Mouse (Mus musculus) forebrain, embryonic 14.5 days (tissue): ENCODE results near the gene Tulp3. TPM values are rescaled to one million over a fixed set of nuclear protein-coding genes. Genes with fewer than 3 reads are reported as not detected.

Experiments
- ATAC-seq: fragments of 200-750 bp; cut with Nextera tagmentation; 2 replicates; pipeline ENCODE4 v1.8.0; 2017; ENCODE audit warnings: mild to moderate bottlenecking, moderate library complexity
- DNase-seq: peaks from one replicate; pipeline ENCODE4 v3.0.0-alpha.2; 2015; ENCODE audit warnings: low spot score
- H3K27ac ChIP-seq: fragments of 300-500 bp; sonication (generic); 2 replicates; pipeline ENCODE4 v1.5.1; 2014; ENCODE audit warnings: low read depth, mild to moderate bottlenecking, control low read depth, low read length, moderate library complexity
- H3K27me3 ChIP-seq: fragments of 300-500 bp; sonication (generic); replicated peaks from 2 replicates; pipeline ENCODE4 v1.6.1; 2014; ENCODE audit warnings: low read length, control low read depth, mixed read lengths; ENCODE audit not compliant: control insufficient read depth, insufficient read depth
- H3K36me3 ChIP-seq: fragments of 300-500 bp; sonication (generic); 2 replicates; pipeline ENCODE4 v1.6.1; 2014; ENCODE audit warnings: low read length, control low read depth; ENCODE audit not compliant: control insufficient read depth, insufficient read depth
- H3K4me1 ChIP-seq: fragments of 300-500 bp; sonication (generic); 2 replicates; pipeline ENCODE4 v1.6.1; 2014; ENCODE audit warnings: antibody characterized with exemption, low read length, control low read depth; ENCODE audit not compliant: control insufficient read depth, insufficient read depth
- H3K4me2 ChIP-seq: fragments of 300-500 bp; sonication (generic); 2 replicates; pipeline ENCODE4 v1.6.1; 2014; ENCODE audit warnings: mild to moderate bottlenecking, control low read depth, low read length
- H3K4me3 ChIP-seq: fragments of 300-500 bp; sonication (generic); 2 replicates; pipeline ENCODE4 v1.5.1; 2014; ENCODE audit warnings: low read depth, low read length, control low read depth
- H3K9ac ChIP-seq: fragments of 300-500 bp; sonication (generic); 2 replicates; pipeline ENCODE4 v1.6.1; 2014; ENCODE audit warnings: mild to moderate bottlenecking, low read length, control low read depth, moderate library complexity
- H3K9me3 ChIP-seq: fragments of 300-500 bp; sonication (generic); replicated peaks from 2 replicates; pipeline ENCODE4 v1.6.1; 2016; ENCODE audit warnings: low read length, control low read depth, mixed read lengths; ENCODE audit not compliant: control insufficient read depth
- whole genome bisulfite sequencing: fragments of 180-500 bp; shearing (Covaris S2); extraction: QIAGEN DNeasy Blood & Tissue Kit; methylation state at CpG from one replicate; pipeline ENCODE4 v1.1.7; 2014; 5-methylcytosine and 5-hydroxymethylcytosine counted together
- polyA plus RNA-seq: library from polyadenylated mRNA; unstranded; fragments of >200 nt; fragmentation: Nextera tagmentation; extraction: Ambion mirVana; gene quantifications from 2 replicates; pipeline ENCODE4 v1.2.1, GENCODE M21; 2014

The Tulp3 gene
- polyA plus RNA-seq, 1 experiment from 2014 or later = 10.4 TPM

GRCm38 (mm10) chr6:128295876-128296749 is 59.5 kb downstream of the Tulp3 start:
- Histone ChIP-seq H3K9me3 (no peaks in the 10 kb centered on the region), H3K9ac (no peak overlapping the region), H3K4me1 (peaks cover 25% of the 10 kb centered on the region), H3K27ac (no peak overlapping the region), H3K4me3 (no peak overlapping the region), H3K4me2 (no peak overlapping the region), H3K36me3 (no peaks in the 10 kb centered on the region), H3K27me3 (peaks cover 35% of the 10 kb centered on the region)
- peak; percentile 35; the same call in 1 of the 2 replicates for ATAC-seq
- 38% methylated on average over 6 of the region's 6 CpGs for WGBS
- DNase-seq = peak; percentile 62

GRCm38 (mm10) chr6:128291284-128291683 is 64.4 kb downstream of the Tulp3 start:
- Histone ChIP-seq H3K27ac (no peak overlapping the region), H3K36me3 (no peaks in the 10 kb centered on the region), H3K4me3 (no peak overlapping the region), H3K9me3 (no peaks in the 10 kb centered on the region), H3K4me1 (peaks cover 3% of the 10 kb centered on the region; the same call in 1 of the 2 replicates), H3K9ac (no peak overlapping the region), H3K4me2 (no peak overlapping the region), H3K27me3 (no peaks in the 10 kb centered on the region)
- WGBS = 74% methylated on average over 5 of the region's 5 CpGs
- ATAC-seq (no peak), DNase-seq (no peak)

DNA sequence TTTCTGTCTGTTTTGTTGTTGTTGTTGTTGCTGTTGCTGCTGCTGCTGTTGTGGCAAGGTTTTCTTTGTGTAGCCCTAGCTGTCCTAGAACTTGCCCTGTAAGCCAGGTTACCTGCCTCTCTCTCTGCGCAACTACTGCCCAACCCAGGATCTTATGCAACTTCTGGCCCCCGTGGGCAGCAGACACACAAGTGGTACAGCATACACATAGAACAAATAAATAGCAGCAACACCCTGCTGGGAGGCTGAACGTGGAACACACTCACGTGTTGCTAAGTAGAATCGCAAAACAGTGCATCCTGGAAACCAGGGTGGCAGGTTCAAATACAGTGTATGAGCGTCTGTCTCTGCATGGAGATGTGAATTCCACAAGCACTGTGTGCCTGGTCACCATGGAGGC is 67.0 kb downstream of the Tulp3 start:
- Histone ChIP-seq H3K9ac (no peak overlapping the region), H3K4me1 (no peaks in the 10 kb centered on the region), H3K4me2 (no peak overlapping the region), H3K9me3 (no peaks in the 10 kb centered on the region), H3K27me3 (no peaks in the 10 kb centered on the region), H3K27ac (no peak overlapping the region), H3K4me3 (no peak overlapping the region), H3K36me3 (no peaks in the 10 kb centered on the region)
- WGBS = 81% methylated on average over 6 of the region's 6 CpGs
- ATAC-seq = no peak
- no peak for DNase-seq

- WGBS = 16% methylated on average over 16 of the region's 16 CpGs
- Histone ChIP-seq H3K9ac (no peak overlapping the region), H3K9me3 (no peaks in the 10 kb centered on the region), H3K4me2 (peak overlapping the region; percentile 34; the same call in 1 of the 2 replicates), H3K36me3 (no peaks in the 10 kb centered on the region), H3K4me3 (no peak overlapping the region), H3K27me3 (no peaks in the 10 kb centered on the region), H3K27ac (no peak overlapping the region), H3K4me1 (peaks cover 5% of the 10 kb centered on the region; the same call in 1 of the 2 replicates)
- peak; percentile 56 for DNase-seq
- ATAC-seq = peak; percentile 28; the same call in 1 of the 2 replicates
Observed at GRCm38 (mm10) chr6:128285792-128286430, 69.7 kb downstream of the Tulp3 start.

DNA sequence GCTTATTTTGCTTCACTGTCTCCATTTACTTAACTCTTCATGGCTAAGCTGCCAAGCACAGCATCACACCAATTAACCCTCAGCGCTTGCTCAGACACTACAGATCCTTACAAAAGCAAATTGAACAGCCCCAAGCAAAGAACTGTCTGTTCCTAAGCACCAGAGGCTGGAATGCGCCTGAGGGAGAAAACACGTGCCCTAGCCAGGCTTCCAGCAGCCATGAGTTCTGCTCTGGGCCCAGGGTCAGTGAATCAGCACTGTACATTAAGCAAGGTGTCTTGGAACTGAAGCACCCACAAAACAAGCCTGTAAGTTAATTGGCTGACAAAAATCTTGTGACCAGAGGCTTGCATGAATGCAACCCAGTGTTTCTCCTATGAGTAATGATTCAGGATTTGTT is 73.5 kb downstream of the Tulp3 start:
- H3K4me3 ChIP-seq = no peak overlapping the region
- no peak overlapping the region for H3K4me2 ChIP-seq
- no peaks in the 10 kb centered on the region for H3K27me3 ChIP-seq
- DNase-seq = peak; percentile 85
- H3K36me3 ChIP-seq = no peaks in the 10 kb centered on the region
- ATAC-seq = peak; percentile 88
- H3K9me3 ChIP-seq = no peaks in the 10 kb centered on the region
- peaks cover 5% of the 10 kb centered on the region; the same call in 1 of the 2 replicates for H3K4me1 ChIP-seq
- peak overlapping the region; percentile 54; the same call in 1 of the 2 replicates for H3K27ac ChIP-seq
- no peak overlapping the region for H3K9ac ChIP-seq
- WGBS = 1% methylated on average over 3 of the region's 3 CpGs

DNA sequence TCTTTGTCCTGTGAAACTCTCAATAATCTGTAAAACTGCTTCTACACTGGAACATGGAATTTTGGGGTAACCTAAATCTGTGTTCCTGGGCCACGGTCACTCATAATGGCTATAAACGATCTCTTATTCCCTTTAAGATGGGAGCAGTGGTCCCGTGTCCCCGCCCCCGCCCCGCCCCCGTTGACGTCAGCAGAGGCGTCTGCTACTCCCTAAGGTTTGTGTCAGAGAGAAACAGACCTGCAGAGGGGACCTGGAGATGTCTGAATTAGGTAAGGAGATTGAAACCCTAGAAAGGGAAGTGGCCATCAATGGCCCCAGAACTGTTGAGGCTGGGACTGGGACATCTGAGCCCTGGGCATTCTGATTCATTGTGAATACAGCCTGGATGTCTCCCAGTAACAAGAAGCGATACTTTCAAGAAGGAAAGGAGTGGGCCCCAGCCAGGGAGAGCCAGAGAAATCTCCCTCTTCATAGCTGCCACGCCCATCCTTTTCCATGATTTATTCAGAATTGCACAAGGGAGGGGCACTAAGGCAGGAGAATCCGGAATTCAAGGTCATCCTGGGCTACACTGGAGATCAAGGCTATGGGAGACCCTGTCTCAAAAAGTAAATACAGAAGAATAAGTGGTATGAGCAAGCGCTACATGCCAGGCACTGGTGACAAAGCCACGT is 75.0 kb downstream of the Tulp3 start:
- no peaks in the 10 kb centered on the region for H3K36me3 ChIP-seq
- H3K9me3 ChIP-seq = no peaks in the 10 kb centered on the region
- no peak overlapping the region for H3K4me2 ChIP-seq
- no peak overlapping the region for H3K4me3 ChIP-seq
- 60% methylated on average over 14 of the region's 14 CpGs for WGBS
- DNase-seq (no peak), ATAC-seq (no peak)
- peaks cover 5% of the 10 kb centered on the region; the same call in 1 of the 2 replicates for H3K4me1 ChIP-seq
- H3K9ac ChIP-seq = no peak overlapping the region
- no peak overlapping the region for H3K27ac ChIP-seq
- H3K27me3 ChIP-seq = no peaks in the 10 kb centered on the region

GRCm38 (mm10) chr6:128279608-128280007 is 76.0 kb downstream of the Tulp3 start:
- H3K4me3 ChIP-seq = no peak overlapping the region
- no peak for ATAC-seq
- H3K27ac ChIP-seq = no peak overlapping the region
- no peak overlapping the region for H3K4me2 ChIP-seq
- no peaks in the 10 kb centered on the region for H3K9me3 ChIP-seq
- no peaks in the 10 kb centered on the region for H3K36me3 ChIP-seq
- 64% methylated on average over 5 of the region's 5 CpGs for WGBS
- no peak overlapping the region for H3K9ac ChIP-seq
- H3K27me3 ChIP-seq = no peaks in the 10 kb centered on the region
- DNase-seq = no peak
- H3K4me1 ChIP-seq = peaks cover 5% of the 10 kb centered on the region; the same call in 1 of the 2 replicates

GRCm38 (mm10) chr6:128279099-128279498 is 76.6 kb downstream of the Tulp3 start:
- Histone ChIP-seq H3K9ac (no peak overlapping the region), H3K4me3 (no peak overlapping the region), H3K9me3 (no peaks in the 10 kb centered on the region), H3K36me3 (no peaks in the 10 kb centered on the region), H3K4me2 (no peak overlapping the region), H3K27me3 (no peaks in the 10 kb centered on the region), H3K4me1 (peaks cover 5% of the 10 kb centered on the region; the same call in 1 of the 2 replicates), H3K27ac (no peak overlapping the region)
- DNase-seq (no peak), ATAC-seq (no peak)
- WGBS = 78% methylated on average over 4 of the region's 4 CpGs
